Comparison of ENCODE assay signal across 8 mouse cellular contexts in genomic region chr19:20764214-20764613, GRCm38 (mm10). TPM values are rescaled to one million over a fixed set of nuclear protein-coding genes. Genes with fewer than 3 reads are reported as not detected.
DNase-seq lines count a peak whose midpoint lies in the region; ATAC-seq and TF ChIP-seq lines count a peak whose summit lies in the region.

No protein-coding gene starts in this region.

- no peak overlapping the region for H3K9ac ChIP-seq in hindbrain, postnatal 0 days (replicated peaks; ENCODE audit: low read length)

- no peak overlapping the region for H3K4me2 ChIP-seq in hindbrain, postnatal 0 days (ENCODE audit: low read depth, low read length)

- 10% methylated on average over 1 of the region's 1 CpGs for WGBS in hindbrain, postnatal 0 days

- no peaks in the 10 kb centered on the region for H3K9me3 ChIP-seq in hindbrain, postnatal 0 days (ENCODE audit: low read length)

- H3K79me2 ChIP-seq in C2C12 (ENCODE audit: control insufficient read depth, insufficient read depth): no peaks in the 10 kb centered on the region

- no peak overlapping the region for H3K4me3 ChIP-seq in C2C12 (ENCODE audit: insufficient read depth, poor library complexity, severe bottlenecking)
- H3K4me3 ChIP-seq in hindbrain, postnatal 0 days (ENCODE audit: low read length): no peak overlapping the region

- no peak overlapping the region for H3ac ChIP-seq in C2C12 (ENCODE audit: control insufficient read depth, insufficient read length, low read depth)

- peak; percentile 87 for ATAC-seq in hindbrain, postnatal 0 days

- peak; percentile 14 for DNase-seq in gastrocnemius, adult 18-20 months (ENCODE audit: low spot score)
- no peak for DNase-seq in gastrocnemius, postnatal 25 days
- DNase-seq in brain, embryonic 18.5 days (ENCODE audit: low read depth, low spot score): peak; percentile 36
- peak; percentile 86 for DNase-seq in hindbrain, postnatal 0 days (ENCODE audit: low spot score)
- DNase-seq in left cerebral cortex, postnatal 4 days: peak; percentile 4
- DNase-seq in right cerebral cortex, postnatal 25 days: peak; percentile 4
- DNase-seq in yolk sac, embryonic 10.5 days (ENCODE audit: low spot score): no peak

- H3K27ac ChIP-seq in hindbrain, postnatal 0 days: no peak overlapping the region

- no peaks in the 10 kb centered on the region for H3K27me3 ChIP-seq in C2C12 (ENCODE audit: control insufficient read depth, insufficient read depth, insufficient read length)
- no peaks in the 10 kb centered on the region for H3K27me3 ChIP-seq in hindbrain, postnatal 0 days (ENCODE audit: insufficient read depth, low read length)

- peak; percentile 7 for TF ChIP-seq CTCF in C2C12 (IDR thresholded peaks at IDR 0.05; ENCODE audit: control insufficient read depth, insufficient read depth, insufficient read length)
- peak; percentile 74 for TF ChIP-seq CTCF in hindbrain, postnatal 0 days (IDR thresholded peaks at IDR 0.05; ENCODE audit: low read depth)

- intact Hi-C loops in left cerebral cortex, postnatal 4 days (cut with DNase I): loop anchor here (10.0 kb wide), 2 partner anchors 319 to 399 kb away; no protein-coding TSS in a partner anchor

- no peaks in the 10 kb centered on the region for H3K79me3 ChIP-seq in C2C12 (ENCODE audit: low read depth)

- no peaks in the 10 kb centered on the region for H3K36me3 ChIP-seq in C2C12 (ENCODE audit: control insufficient read depth, insufficient read depth)
- H3K36me3 ChIP-seq in hindbrain, postnatal 0 days (ENCODE audit: insufficient read depth, low read length): no peaks in the 10 kb centered on the region

- H3K4me1 ChIP-seq in hindbrain, postnatal 0 days (ENCODE audit: insufficient read depth, low read length): no peaks in the 10 kb centered on the region

TF ChIP-seq in C2C12, 6 proteins besides CTCF, POLR2A, EP300 and RAD21:
- TF ChIP-seq MAX (IDR thresholded peaks at IDR 0.05): no peak
- TF ChIP-seq MYOG (IDR thresholded peaks at IDR 0.05; ENCODE audit: control insufficient read depth, extremely low read depth, insufficient read length): no peak
- TF ChIP-seq USF1 (IDR thresholded peaks at IDR 0.05; ENCODE audit: low read depth): no peak

RNA-seq across cellular contexts. Expression of gene Aldh1a7, which starts 36.9 kb away (rescaled TPM):
- total RNA-seq in gastrocnemius, adult 18-20 months (2021): 1 to 10 TPM in 1 of 2 experiments, under 1 TPM in 1; 0.32 to 1.0 TPM
- total RNA-seq in gastrocnemius, postnatal 25 days (2021): 1 to 10 TPM in 1 of 2 experiments, under 1 TPM in 1; 0.80 to 1.8 TPM
- polyA plus RNA-seq in C2C12 (2012; fragmentation: generic; extraction: Trizol): not detected
- total RNA-seq in hindbrain, postnatal 0 days (2014; rRNA removed): 1.6 TPM in 2 replicates
- polyA plus RNA-seq in hindbrain, postnatal 0 days (2015; fragmentation: Nextera tagmentation; extraction: Ambion mirVana): 1.7 TPM in 2 replicates
- total RNA-seq in left cerebral cortex, postnatal 4 days (2021): 1 to 10 TPM; 1.2 to 1.3 TPM

Comparison
In these comparisons a context has a peak if more than half of its experiments do, and no peak if none do; other contexts are left out.
1. DNase-seq: peak in gastrocnemius, adult 18-20 months (single experiment), brain, embryonic 18.5 days (single experiment), hindbrain, postnatal 0 days (single experiment), left cerebral cortex, postnatal 4 days (single experiment) and right cerebral cortex, postnatal 25 days (single experiment); none in gastrocnemius, postnatal 25 days (single experiment) and yolk sac, embryonic 10.5 days (single experiment).